Mouse (Mus musculus) hematopoietic multipotent progenitor cell, adult 10-12 weeks (in vitro differentiated cells): ENCODE measurements around the gene Nr1i2. TPM values are rescaled to one million over a fixed set of nuclear protein-coding genes. Genes with fewer than 3 reads are reported as not detected.

Experiments used
- polyA plus RNA-seq: library from polyadenylated mRNA; stranded (reverse); fragments of >175 nt; gene quantifications from 2 replicates; pipeline ENCODE4 v1.2.3, GENCODE M21; 2012; ENCODE audit warnings: low replicate concordance

The Nr1i2 gene
- polyA plus RNA-seq: not detected in 2 replicates

GRCm38 (mm10) chr16:38294685-38295348, at the start of gene Nr1i2:
Gene Nr1i2 (minus strand): TSS chr16:38294824.

DNA sequence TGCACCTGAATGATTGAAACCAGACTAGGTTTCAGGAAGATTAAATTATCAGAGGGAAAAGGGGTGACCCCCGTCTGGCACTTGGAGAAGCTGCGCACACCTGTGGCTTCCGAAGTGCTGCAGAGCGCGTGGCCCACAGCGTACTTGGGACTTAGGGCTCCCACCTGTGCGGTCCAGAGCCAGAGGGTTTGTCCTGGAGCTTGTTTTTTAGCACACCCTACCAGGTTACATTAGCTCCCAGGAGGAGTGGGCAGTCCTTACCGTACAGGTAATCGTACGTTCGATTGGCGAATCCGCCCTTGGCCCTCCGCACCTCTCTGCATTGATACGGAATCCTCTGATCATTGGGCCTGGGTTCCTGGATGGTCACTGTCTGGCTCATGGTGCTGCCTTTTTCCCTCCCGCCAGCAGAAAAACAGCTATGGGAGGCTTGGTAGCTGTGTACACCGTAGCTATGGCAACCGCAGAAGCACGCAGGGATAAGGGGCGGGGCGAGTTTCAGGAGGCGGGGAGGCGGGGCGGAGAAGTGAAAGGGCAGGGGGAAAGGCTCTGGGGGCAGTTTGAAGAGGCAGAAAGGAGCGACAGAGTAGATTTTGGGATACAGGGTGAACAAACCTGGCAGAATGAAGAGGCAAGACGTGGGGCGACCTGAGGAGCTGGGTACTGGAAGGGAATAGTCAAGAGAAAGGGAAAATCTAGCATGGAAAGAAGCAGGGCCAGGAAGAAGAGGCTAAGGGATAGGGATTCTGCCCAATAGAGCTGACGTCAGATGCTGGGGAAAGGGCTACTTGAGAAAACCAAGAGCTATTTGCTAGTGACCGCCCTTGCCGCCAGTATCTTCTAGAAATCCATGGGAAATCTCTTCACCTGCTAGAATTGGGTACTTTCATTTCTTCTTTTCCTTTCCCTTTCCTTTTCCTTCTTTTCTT, 47.0 kb upstream of the Nr1i2 start, which contains the start of gene Maats1:
Maats1 (minus strand) TSS at position 748 of the 929 bp plus-strand sequence.

Other genes with a start within 250 kb of the Nr1i2 start
- gene Gsk3b, start 205.8 kb downstream of the Nr1i2 start, polyA plus RNA-seq: 13.4 and 26.2 TPM in 2 replicates
- not detected in 2 replicates for gene Maats1, start 47.3 kb upstream of the Nr1i2 start, polyA plus RNA-seq
- 107 and 143 TPM in 2 replicates for gene Cox17, start 52.2 kb upstream of the Nr1i2 start, polyA plus RNA-seq
- 175 and 201 TPM in 2 replicates for gene Gm21987, start 52.2 kb upstream of the Nr1i2 start, polyA plus RNA-seq
- 1.4 and 1.8 TPM in 2 replicates for gene Popdc2, start 67.4 kb upstream of the Nr1i2 start, polyA plus RNA-seq
- gene Pla1a, start 138.3 kb upstream of the Nr1i2 start, polyA plus RNA-seq: 0.26 TPM in 1 of 2 replicates, not detected in the other
- 130 and 341 TPM in 2 replicates for gene Adprh, start 157.9 kb upstream of the Nr1i2 start, polyA plus RNA-seq
- 1.2 and 1.7 TPM in 2 replicates for gene Cd80, start 160.7 kb upstream of the Nr1i2 start, polyA plus RNA-seq
- 19.7 and 40.6 TPM in 2 replicates for gene Timmdc1, start 227.8 kb upstream of the Nr1i2 start, polyA plus RNA-seq